Mouse (Mus musculus): ENCODE measurements at regions not wholly inside any gene's neighbourhood (a gene's known extent, or its start where the extent isn't known, plus 50 kb on each side); places are given as distances from the start of the nearest gene placed in this dataset.

GRCm38 (mm10) chr7:77305471-77305870 is 1075.8 kb downstream of the Agbl1 start:
- DNase-seq = no peak
- no peak overlapping the region for H3K27ac ChIP-seq (ENCODE audit: insufficient read depth, low read depth, low read length)
- no peak overlapping the region for H3K4me3 ChIP-seq (ENCODE audit: insufficient read depth, low read depth, low read length)
- WGBS = 69% methylated on average over 3 of the region's 3 CpGs
- no peaks in the 10 kb centered on the region for H3K36me3 ChIP-seq (ENCODE audit: control insufficient read depth, insufficient read depth, low read length)
- H3K27me3 ChIP-seq (replicated peaks; ENCODE audit: control insufficient read depth, insufficient read depth, low read length) = no peaks in the 10 kb centered on the region; the same call in 1 of the 2 replicates
- TF ChIP-seq POLR2A (IDR thresholded peaks at IDR 0.05; ENCODE audit: low read depth, low read length) = no peak
- no peak for TF ChIP-seq CTCF (conservative IDR thresholded peaks at IDR 0.05; ENCODE audit: insufficient read depth, insufficient read length, low read depth, low read length)
- no peaks in the 10 kb centered on the region for H3K4me1 ChIP-seq (ENCODE audit: control insufficient read depth, insufficient read depth, low read length)

GRCm38 (mm10) chr7:77311661-77312060 is 1082.0 kb downstream of the Agbl1 start:
- Histone ChIP-seq H3K36me3 (ENCODE audit: control insufficient read depth, insufficient read depth, low read length) (no peaks in the 10 kb centered on the region), H3K4me3 (ENCODE audit: insufficient read depth, low read depth, low read length) (no peak overlapping the region), H3K4me1 (ENCODE audit: control insufficient read depth, insufficient read depth, low read length) (no peaks in the 10 kb centered on the region), H3K27ac (ENCODE audit: insufficient read depth, low read depth, low read length) (no peak overlapping the region), H3K27me3 (replicated peaks; ENCODE audit: control insufficient read depth, insufficient read depth, low read length) (no peaks in the 10 kb centered on the region; the same call in 1 of the 2 replicates)
- DNase-seq = no peak
- TF ChIP-seq CTCF (conservative IDR thresholded peaks at IDR 0.05; ENCODE audit: insufficient read depth, insufficient read length, low read depth, low read length) (no peak), POLR2A (IDR thresholded peaks at IDR 0.05; ENCODE audit: low read depth, low read length) (no peak)
- WGBS = 80% methylated on average over 2 of the region's 2 CpGs

GRCm38 (mm10) chr7:77325140-77325539 is 1095.5 kb downstream of the Agbl1 start:
- WGBS = 61% methylated on average over 2 of the region's 2 CpGs

GRCm38 (mm10) chr7:77326836-77327235 is 1097.1 kb downstream of the Agbl1 start:
- TF ChIP-seq CTCF (conservative IDR thresholded peaks at IDR 0.05; ENCODE audit: insufficient read depth, insufficient read length, low read depth, low read length) (no peak), POLR2A (IDR thresholded peaks at IDR 0.05; ENCODE audit: low read depth, low read length) (no peak)
- DNase-seq = no peak
- H3K4me3 ChIP-seq (ENCODE audit: insufficient read depth, low read depth, low read length) = no peak overlapping the region
- no peak overlapping the region for H3K27ac ChIP-seq (ENCODE audit: insufficient read depth, low read depth, low read length)
- no peaks in the 10 kb centered on the region for H3K36me3 ChIP-seq (ENCODE audit: control insufficient read depth, insufficient read depth, low read length)
- WGBS = 86% methylated on average over 3 of the region's 3 CpGs
- no peaks in the 10 kb centered on the region for H3K4me1 ChIP-seq (ENCODE audit: control insufficient read depth, insufficient read depth, low read length)
- H3K27me3 ChIP-seq (replicated peaks; ENCODE audit: control insufficient read depth, insufficient read depth, low read length) = no peaks in the 10 kb centered on the region

More at GRCm38 (mm10) chr7:77325140-77325539, 1095.5 kb downstream of the Agbl1 start:
- no peaks in the 10 kb centered on the region for H3K4me1 ChIP-seq (ENCODE audit: control insufficient read depth, insufficient read depth, low read length)
- H3K27me3 ChIP-seq (replicated peaks; ENCODE audit: control insufficient read depth, insufficient read depth, low read length) = no peaks in the 10 kb centered on the region
- H3K4me3 ChIP-seq (ENCODE audit: insufficient read depth, low read depth, low read length) = no peak overlapping the region
- TF ChIP-seq CTCF (conservative IDR thresholded peaks at IDR 0.05; ENCODE audit: insufficient read depth, insufficient read length, low read depth, low read length) = no peak
- no peak for TF ChIP-seq POLR2A (IDR thresholded peaks at IDR 0.05; ENCODE audit: low read depth, low read length)
- H3K27ac ChIP-seq (ENCODE audit: insufficient read depth, low read depth, low read length) = no peak overlapping the region
- H3K36me3 ChIP-seq (ENCODE audit: control insufficient read depth, insufficient read depth, low read length) = no peaks in the 10 kb centered on the region
- no peak for DNase-seq

GRCm38 (mm10) chr7:77327516-77327915 is 1097.8 kb downstream of the Agbl1 start:
- H3K36me3 ChIP-seq (ENCODE audit: control insufficient read depth, insufficient read depth, low read length) = no peaks in the 10 kb centered on the region
- no peak for TF ChIP-seq CTCF (conservative IDR thresholded peaks at IDR 0.05; ENCODE audit: insufficient read depth, insufficient read length, low read depth, low read length)
- no peak for TF ChIP-seq POLR2A (IDR thresholded peaks at IDR 0.05; ENCODE audit: low read depth, low read length)
- WGBS = 66% methylated on average over 2 of the region's 2 CpGs

GRCm38 (mm10) chr7:77338630-77339029 is 1108.9 kb downstream of the Agbl1 start:
- no peak overlapping the region for H3K4me3 ChIP-seq (ENCODE audit: insufficient read depth, low read depth, low read length)
- H3K27me3 ChIP-seq (replicated peaks; ENCODE audit: control insufficient read depth, insufficient read depth, low read length) = no peaks in the 10 kb centered on the region
- H3K4me1 ChIP-seq (ENCODE audit: control insufficient read depth, insufficient read depth, low read length) = no peaks in the 10 kb centered on the region
- no peak for DNase-seq
- no peak for TF ChIP-seq POLR2A (IDR thresholded peaks at IDR 0.05; ENCODE audit: low read depth, low read length)
- TF ChIP-seq CTCF (conservative IDR thresholded peaks at IDR 0.05; ENCODE audit: insufficient read depth, insufficient read length, low read depth, low read length) = no peak
- no peak overlapping the region for H3K27ac ChIP-seq (ENCODE audit: insufficient read depth, low read depth, low read length)
- 80% methylated on average over 4 of the region's 4 CpGs for WGBS
- no peaks in the 10 kb centered on the region for H3K36me3 ChIP-seq (ENCODE audit: control insufficient read depth, insufficient read depth, low read length)

More at GRCm38 (mm10) chr7:77327516-77327915, 1097.8 kb downstream of the Agbl1 start:
- Histone ChIP-seq H3K4me3 (ENCODE audit: insufficient read depth, low read depth, low read length) (no peak overlapping the region), H3K27me3 (replicated peaks; ENCODE audit: control insufficient read depth, insufficient read depth, low read length) (no peaks in the 10 kb centered on the region), H3K27ac (ENCODE audit: insufficient read depth, low read depth, low read length) (no peak overlapping the region), H3K4me1 (ENCODE audit: control insufficient read depth, insufficient read depth, low read length) (no peaks in the 10 kb centered on the region)
- no peak for DNase-seq

Measured in kidney, adult 2 months (tissue).